Comparison of ENCODE assay signal across 8 mouse cellular contexts in the genomic region with DNA sequence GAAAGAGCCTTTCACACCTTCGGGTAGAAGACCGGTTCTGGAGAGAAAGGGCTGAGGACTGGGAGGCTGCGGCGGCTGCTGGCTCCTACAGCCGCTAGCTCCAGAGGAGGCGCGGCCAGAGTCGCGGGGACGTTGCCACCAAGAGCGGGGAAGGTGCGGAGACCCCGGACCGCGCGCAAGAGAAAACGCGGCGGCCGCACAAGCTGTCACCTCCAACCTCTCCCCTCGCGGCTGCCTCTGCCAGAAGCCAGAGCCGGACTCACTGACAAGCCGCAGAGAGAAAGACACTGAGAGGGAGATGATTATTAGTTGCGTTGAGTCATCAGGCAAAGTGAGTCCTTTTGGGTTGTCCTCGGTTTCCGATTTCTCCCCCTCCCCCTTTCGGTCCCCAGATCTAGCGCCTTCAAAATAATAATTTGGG. TPM values are rescaled to one million over a fixed set of nuclear protein-coding genes. Genes with fewer than 3 reads are reported as not detected.
DNase-seq lines count a peak whose midpoint lies in the region; ATAC-seq and TF ChIP-seq lines count a peak whose summit lies in the region.

No protein-coding gene starts in this region.

- TF ChIP-seq CTCF in forebrain, postnatal 0 days (IDR thresholded peaks at IDR 0.05; ENCODE audit: low read depth), result no peak

- 1% methylated on average over 28 of the region's 29 CpGs for WGBS in heart, embryonic 14.5 days
- WGBS in forebrain, postnatal 0 days, result 0% methylated on average over 27 of the region's 29 CpGs
- WGBS in liver, embryonic 11.5 days, result 1% methylated on average over 28 of the region's 29 CpGs
- WGBS in stomach, embryonic 14.5 days, result under 1% methylated on average over 29 of the region's 29 CpGs

- H3K4me1 ChIP-seq in heart, embryonic 14.5 days (ENCODE audit: control insufficient read depth in 2 of 2, insufficient read depth in 2 of 2, low read length in 2 of 2), result peaks cover 14 to 29% of the 10 kb centered on the region in 2 experiments
- H3K4me1 ChIP-seq in forebrain, postnatal 0 days (ENCODE audit: insufficient read depth), result no peaks in the 10 kb centered on the region
- H3K4me1 ChIP-seq in liver, embryonic 11.5 days (replicated peaks; ENCODE audit: control insufficient read depth, insufficient read depth, low read length), result 0 out of 2 replicates have a peak, but pooled peaks cover 4% of the 10 kb centered on the region
- H3K4me1 ChIP-seq in stomach, embryonic 14.5 days (ENCODE audit: control insufficient read depth, insufficient read depth, low read length), result peaks cover 13% of the 10 kb centered on the region; the same call in 1 of the 2 replicates

- no peak overlapping the region; the same call in 1 of the 2 replicates for H3K9ac ChIP-seq in heart, embryonic 14.5 days (ENCODE audit: low read length)
- H3K9ac ChIP-seq in forebrain, postnatal 0 days, result peak overlapping the region; percentile 81
- no peak overlapping the region for H3K9ac ChIP-seq in liver, embryonic 11.5 days (ENCODE audit: low read depth, low read length)
- no peak overlapping the region for H3K9ac ChIP-seq in stomach, embryonic 14.5 days (replicated peaks; ENCODE audit: low read depth, low read length)

- peak overlapping the region; percentile 100 for H3K4me2 ChIP-seq in heart, embryonic 14.5 days (ENCODE audit: low read length)
- peak overlapping the region; percentile 99 for H3K4me2 ChIP-seq in forebrain, postnatal 0 days (ENCODE audit: low read depth)
- peak overlapping the region; percentile 95 for H3K4me2 ChIP-seq in liver, embryonic 11.5 days
- H3K4me2 ChIP-seq in stomach, embryonic 14.5 days (replicated peaks; ENCODE audit: low read depth, low read length), result peak overlapping the region; percentile 94

- H3K4me3 ChIP-seq in heart, embryonic 14.5 days (ENCODE audit: control insufficient read depth in 1 of 2, insufficient read depth in 1 of 2, low read depth in 1 of 2, low read length in 2 of 2), result peak overlapping the region; percentile 48 to 79
- H3K4me3 ChIP-seq in forebrain, postnatal 0 days (ENCODE audit: low read depth, low read length), result peak overlapping the region; percentile 75
- H3K4me3 ChIP-seq in liver, embryonic 11.5 days (ENCODE audit: low read depth, low read length), result peak overlapping the region; percentile 70
- H3K4me3 ChIP-seq in stomach, embryonic 14.5 days (ENCODE audit: low read depth, low read length), result peak overlapping the region; percentile 70

- ATAC-seq in heart, embryonic 14.5 days (ENCODE audit: insufficient number of reproducible peaks, insufficient read depth, low FRiP score, low read depth), result no peak
- peak; percentile 26 for ATAC-seq in forebrain, postnatal 0 days
- ATAC-seq in liver, embryonic 11.5 days (replicated peaks; ENCODE audit: low FRiP score), result no peak
- no peak for ATAC-seq in stomach, embryonic 14.5 days (ENCODE audit: insufficient number of reproducible peaks, insufficient read depth, low FRiP score, low read depth)
- no peak for ATAC-seq in activated CD4-positive, CD25-positive, alpha-beta regulatory T cell, adult 4 months

- DNase-seq in heart, adult 9 months (ENCODE audit: low spot score in 2 of 2), result no peak
- DNase-seq in ZHBTc4 (ENCODE audit: low read depth, low spot score), result peak; percentile 65
- peak; percentile 74 for DNase-seq in forebrain, postnatal 0 days
- DNase-seq in liver, embryonic 11.5 days (ENCODE audit: low spot score), result peak; percentile 52
- DNase-seq in right cerebral cortex, postnatal 4 days, result no peak

- H3K9me3 ChIP-seq in heart, embryonic 14.5 days (ENCODE audit: control insufficient read depth, low read length), result no peaks in the 10 kb centered on the region
- no peaks in the 10 kb centered on the region for H3K9me3 ChIP-seq in forebrain, postnatal 0 days (ENCODE audit: low read length)
- H3K9me3 ChIP-seq in liver, embryonic 11.5 days (ENCODE audit: control insufficient read depth, low read length), result no peaks in the 10 kb centered on the region
- H3K9me3 ChIP-seq in stomach, embryonic 14.5 days (ENCODE audit: control insufficient read depth, low read depth, low read length), result no peaks in the 10 kb centered on the region

- peaks cover 58% of the 10 kb centered on the region for H3K27me3 ChIP-seq in heart, embryonic 14.5 days (ENCODE audit: control insufficient read depth, insufficient read depth, low read length)
- peaks cover 23% of the 10 kb centered on the region for H3K27me3 ChIP-seq in forebrain, postnatal 0 days (ENCODE audit: insufficient read depth, low read length)
- H3K27me3 ChIP-seq in liver, embryonic 11.5 days (replicated peaks; ENCODE audit: control insufficient read depth, insufficient read depth, low read length), result peaks cover 78% of the 10 kb centered on the region
- H3K27me3 ChIP-seq in stomach, embryonic 14.5 days (ENCODE audit: control insufficient read depth, insufficient read depth, low read length), result peaks cover 14% of the 10 kb centered on the region

- H3K36me3 ChIP-seq in heart, embryonic 14.5 days (ENCODE audit: control insufficient read depth, insufficient read depth, low read length), result no peaks in the 10 kb centered on the region
- no peaks in the 10 kb centered on the region for H3K36me3 ChIP-seq in forebrain, postnatal 0 days (ENCODE audit: insufficient read depth)
- H3K36me3 ChIP-seq in liver, embryonic 11.5 days (ENCODE audit: control insufficient read depth, insufficient read depth, low read length), result no peaks in the 10 kb centered on the region
- H3K36me3 ChIP-seq in stomach, embryonic 14.5 days (ENCODE audit: control insufficient read depth, insufficient read depth, low read length), result no peaks in the 10 kb centered on the region

- H3K27ac ChIP-seq in heart, embryonic 14.5 days (replicated peaks in 1 of 2; ENCODE audit: control insufficient read depth in 1 of 2, insufficient read depth in 1 of 2, low read depth in 2 of 2, low read length in 2 of 2), result no peak overlapping the region
- peak overlapping the region; percentile 96 for H3K27ac ChIP-seq in forebrain, postnatal 0 days (ENCODE audit: low read depth, low read length)
- no peak overlapping the region for H3K27ac ChIP-seq in liver, embryonic 11.5 days (ENCODE audit: low read depth, low read length)
- H3K27ac ChIP-seq in stomach, embryonic 14.5 days (ENCODE audit: low read length), result no peak overlapping the region

RNA-seq across cellular contexts. Expression of a gene that starts 7.0 kb away (rescaled TPM):
- polyA plus RNA-seq in heart, embryonic 14.5 days (2014; fragmentation: Nextera tagmentation; extraction: Ambion mirVana), result 0.08 and 0.12 TPM in 2 replicates
- total RNA-seq in forebrain, postnatal 0 days (2014; rRNA removed), result 57.1 and 106 TPM in 2 replicates
- polyA plus RNA-seq in forebrain, postnatal 0 days (2015; fragmentation: Nextera tagmentation; extraction: Ambion mirVana), result 21.7 and 43.1 TPM in 2 replicates
- polyA plus RNA-seq in liver, embryonic 11.5 days (2014; fragmentation: Nextera tagmentation; extraction: Ambion mirVana), result 0.27 and 0.57 TPM in 2 replicates
- 0.46 and 1.1 TPM in 2 replicates for polyA plus RNA-seq in stomach, embryonic 14.5 days (2014; fragmentation: Nextera tagmentation; extraction: Ambion mirVana)
- under 1 TPM; 0.09 to 0.13 TPM for polyA plus RNA-seq in activated CD4-positive, CD25-positive, alpha-beta regulatory T cell, adult 4 months (2017; shearing (Covaris generic))

Comparison
In these comparisons a context has a peak if more than half of its experiments do, and no peak if none do; other contexts are left out.
1. DNase-seq: peak in ZHBTc4 (single experiment), forebrain, postnatal 0 days (single experiment) and liver, embryonic 11.5 days (single experiment); none in heart, adult 9 months (0 of 2) and right cerebral cortex, postnatal 4 days (single experiment).
2. RNA of a gene that starts 7.0 kb away (polyA plus RNA-seq): 21.7 to 43.1 TPM in forebrain, postnatal 0 days; 0.46 to 1.1 TPM in stomach, embryonic 14.5 days, 0.27 to 0.57 TPM in liver, embryonic 11.5 days, 0.09 to 0.13 TPM in activated CD4-positive, CD25-positive, alpha-beta regulatory T cell, adult 4 months and 0.08 to 0.12 TPM in heart, embryonic 14.5 days; every median in the first group is over 10 times any median in the second.
3. Peak in every context shown above with its lines, with median percentiles within 50 percentile points of each other: H3K4me2 ChIP-seq and H3K4me3 ChIP-seq.